Mouse (Mus musculus) MEL (cell line): Measurements from ENCODE around the gene Gm17651. TPM values are rescaled to one million over a fixed set of nuclear protein-coding genes. Genes with fewer than 3 reads are reported as not detected.

ENCODE experiments used
- DNase-seq: peaks from one replicate; pipeline ENCODE4 v3.0.0; 2011; ENCODE audit warnings: low read depth, low spot score
- H3K27ac ChIP-seq: 2 replicates; pipeline ENCODE4 v1.5.1; 2012; ENCODE audit warnings: low read depth, mild to moderate bottlenecking, control low read depth, low read length, moderate library complexity; ENCODE audit not compliant: control insufficient read depth
- H3K27me3 ChIP-seq, 2 experiments: fragments of 150-350 bp in 1 of 2; sonication (generic) in 1 of 2; 2 replicates each; pipeline ENCODE4 v1.6.1; 2012; ENCODE audit warnings: low read length in 2 of 2, mild to moderate bottlenecking in 2 of 2, improper control_type of control experiment in 1 of 2, moderate library complexity in 1 of 2; ENCODE audit not compliant: insufficient read depth in 2 of 2, control insufficient read depth in 1 of 2
- H3K36me3 ChIP-seq, 2 experiments: 2 replicates each; pipeline ENCODE4 v1.6.1; 2012 to 2014; ENCODE audit warnings: low read length in 2 of 2, improper control_type of control experiment in 1 of 2, inconsistent platforms in 1 of 2, mild to moderate bottlenecking in 1 of 2; ENCODE audit not compliant: insufficient read depth in 2 of 2, control insufficient read depth in 1 of 2
- H3K4me1 ChIP-seq, 2 experiments: fragments of 150-350 bp in 1 of 2; sonication (generic) in 1 of 2; 2 replicates each; pipeline ENCODE4 v1.6.1; 2012; ENCODE audit warnings: low read length in 2 of 2, improper control_type of control experiment in 1 of 2, mild to moderate bottlenecking in 1 of 2; ENCODE audit not compliant: insufficient read depth in 2 of 2, control insufficient read depth in 1 of 2
- H3K4me3 ChIP-seq, 2 experiments: fragments of 150-350 bp in 1 of 2; sonication (generic) in 1 of 2; 2 replicates each; pipeline ENCODE4 v1.5.1; 2012; ENCODE audit warnings: low read depth in 2 of 2, low read length in 2 of 2, mild to moderate bottlenecking in 2 of 2, moderate library complexity in 2 of 2, control low read depth in 1 of 2, improper control_type of control experiment in 1 of 2; ENCODE audit not compliant: control insufficient read depth in 1 of 2, insufficient read depth in 1 of 2
- H3K79me2 ChIP-seq: 2 replicates; pipeline ENCODE4 v1.6.1; 2012; ENCODE audit warnings: mild to moderate bottlenecking, low read length, moderate library complexity; ENCODE audit not compliant: control insufficient read depth, poor library complexity, insufficient read depth
- H3K9ac ChIP-seq: 2 replicates; pipeline ENCODE4 v1.6.1; 2012; ENCODE audit warnings: low read depth, mild to moderate bottlenecking, control low read depth, low read length, moderate library complexity; ENCODE audit not compliant: control insufficient read depth, poor library complexity, severe bottlenecking
- H3K9me3 ChIP-seq: fragments of 150-350 bp; sonication (generic); replicated peaks from 2 replicates; pipeline ENCODE4 v1.6.1; 2012; ENCODE audit warnings: mild to moderate bottlenecking, low read length, improper control_type of control experiment, moderate library complexity; ENCODE audit not compliant: insufficient read depth
- GATA1 ChIP-seq: IDR thresholded peaks from 2 replicates; pipeline ENCODE4 v1.6.1; 2011; ENCODE audit warnings: low read depth, low read length, improper control_type of control experiment
- KAT2A ChIP-seq: conservative IDR thresholded peaks from 2 replicates; pipeline ENCODE4 v1.6.1; 2012; ENCODE audit warnings: low read depth, low read length, improper control_type of control experiment, inconsistent platforms
- MAX ChIP-seq: IDR thresholded peaks from 2 replicates; pipeline ENCODE4 v1.6.1; 2011; ENCODE audit warnings: low read length, improper control_type of control experiment
- MXI1 ChIP-seq: IDR thresholded peaks from 2 replicates; pipeline ENCODE4 v1.6.1; 2011; ENCODE audit warnings: mild to moderate bottlenecking, low read depth, low read length, improper control_type of control experiment
- MYB ChIP-seq: IDR thresholded peaks from 2 replicates; pipeline ENCODE4 v1.6.1; 2011; ENCODE audit warnings: mild to moderate bottlenecking, low read depth, low read length, improper control_type of control experiment
- SIN3A ChIP-seq: IDR thresholded peaks from 2 replicates; pipeline ENCODE4 v1.6.1; 2012; ENCODE audit warnings: low read length, improper control_type of control experiment, inconsistent platforms
- TAL1 ChIP-seq: IDR thresholded peaks from 2 replicates; pipeline ENCODE4 v1.6.1; 2012; ENCODE audit warnings: mild to moderate bottlenecking, inconsistent platforms, low read length, moderate library complexity, mixed read lengths
- TBP ChIP-seq: IDR thresholded peaks from 2 replicates; pipeline ENCODE4 v1.8.0; 2011; ENCODE audit warnings: low read depth, low read length, improper control_type of control experiment
- USF1 ChIP-seq: IDR thresholded peaks from 2 replicates; pipeline ENCODE4 v1.6.1; 2014; ENCODE audit warnings: low read depth, mild to moderate bottlenecking, inconsistent platforms, low read length, improper control_type of control experiment, moderate library complexity
- ZC3H11A ChIP-seq: IDR thresholded peaks from 2 replicates; pipeline ENCODE4 v1.6.1; 2012; ENCODE audit warnings: low read depth, mild to moderate bottlenecking, inconsistent platforms, low read length, improper control_type of control experiment
- polyA plus RNA-seq, 2 experiments: library from polyadenylated mRNA; stranded (reverse) in 1 of 2; unstranded in 1 of 2; fragments of >175 nt in 1 of 2; fragments of >200 nt in 1 of 2; gene quantifications; 2 replicates each; pipeline versions ENCODE4 v1.2.1 to v1.2.4; 2012; ENCODE audit warnings: low replicate concordance in 2 of 2, low read depth in 1 of 2; ENCODE audit not compliant: insufficient read length in 2 of 2, insufficient read depth in 1 of 2, missing spikeins in 1 of 2
- total RNA-seq: library from RNA; depleted of rRNA; stranded (reverse); fragments of 300-350 nt; gene quantifications from 2 replicates; pipeline ENCODE4 v1.2.3, GENCODE M21; 2012

Gene Gm17651
- total and polyA plus RNA-seq, 3 experiments = not detected

DNA sequence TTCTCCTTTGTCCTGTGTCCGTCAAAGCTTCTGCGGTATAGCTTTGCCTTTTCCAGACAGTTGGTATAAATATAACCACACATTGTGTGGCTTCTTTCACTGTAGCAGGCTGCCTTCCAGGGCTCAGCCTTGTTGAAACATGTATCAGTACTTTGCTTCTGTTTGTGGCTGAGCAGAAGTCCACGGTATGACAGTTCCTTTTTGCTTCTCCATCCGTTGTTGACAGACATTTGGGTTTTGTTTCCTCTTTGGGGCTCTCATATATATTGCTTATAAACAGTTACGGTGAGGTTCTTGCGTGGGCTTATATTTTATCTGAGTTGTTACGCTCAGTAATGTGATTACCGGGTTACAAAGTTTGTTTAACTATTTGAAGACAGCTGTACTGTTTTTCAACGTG is 9.0 kb downstream of the Gm17651 start:
- DNase-seq = peak; percentile 37
- Histone ChIP-seq H3K4me1 (peaks cover 3 to 8% of the 10 kb centered on the region in 2 experiments), H3K27ac (no peak overlapping the region), H3K79me2 (no peaks in the 10 kb centered on the region), H3K4me3 (no peak overlapping the region), H3K36me3 (peaks cover 0 to 7% of the 10 kb centered on the region in 2 experiments; a peak in 2 of 4 replicates), H3K27me3 (no peaks in the 10 kb centered on the region), H3K9me3 (no peaks in the 10 kb centered on the region), H3K9ac (no peak overlapping the region)
- no peak for TF ChIP-seq ZC3H11A
- no peak for TF ChIP-seq TAL1
- no peak for TF ChIP-seq GATA1
- 0 out of 2 replicates have a peak, but pooled peaks have one; percentile 39 for TF ChIP-seq TBP

DNA sequence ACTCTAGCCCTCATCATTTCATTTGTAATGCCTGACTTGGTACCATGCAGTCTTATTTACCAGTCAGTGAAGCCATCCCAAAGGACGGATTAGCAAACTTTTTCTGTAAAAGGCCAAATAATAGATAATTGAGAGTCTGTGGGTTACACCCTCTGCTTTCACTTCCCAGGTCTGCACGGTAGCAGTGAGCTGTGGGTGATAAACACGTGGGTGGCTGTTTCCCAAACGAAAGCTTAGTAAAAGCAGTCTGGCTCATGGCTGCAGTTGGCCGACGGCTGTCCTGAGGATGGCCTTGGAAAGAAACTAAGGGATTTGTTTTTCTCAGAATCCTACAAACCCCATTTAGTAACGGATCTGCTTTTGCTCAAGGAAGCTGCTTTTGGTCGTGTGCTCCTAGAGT is 13.3 kb downstream of the Gm17651 start:
- no peaks in the 10 kb centered on the region for H3K27me3 ChIP-seq
- TF ChIP-seq SIN3A = peak; percentile 54; the same call in 1 of the 2 replicates
- TF ChIP-seq USF1 = peak; percentile 14; the same call in 1 of the 2 replicates
- TF ChIP-seq MAX = peak; percentile 81
- TF ChIP-seq ZC3H11A = no peak
- no peak for TF ChIP-seq KAT2A
- TF ChIP-seq MXI1 = peak; percentile 71
- TF ChIP-seq, all 39 proteins: peak for 4
- Histone ChIP-seq H3K79me2 (peaks cover 3% of the 10 kb centered on the region; the same call in 1 of the 2 replicates), H3K27ac (no peak overlapping the region), H3K9me3 (no peaks in the 10 kb centered on the region), H3K9ac (no peak overlapping the region), H3K4me1 (peaks cover 8 to 26% of the 10 kb centered on the region in 2 experiments), H3K36me3 (peaks cover 0 to 25% of the 10 kb centered on the region in 2 experiments; a peak in 2 of 4 replicates), H3K4me3 (no peak overlapping the region)
- DNase-seq = peak; percentile 27

DNA sequence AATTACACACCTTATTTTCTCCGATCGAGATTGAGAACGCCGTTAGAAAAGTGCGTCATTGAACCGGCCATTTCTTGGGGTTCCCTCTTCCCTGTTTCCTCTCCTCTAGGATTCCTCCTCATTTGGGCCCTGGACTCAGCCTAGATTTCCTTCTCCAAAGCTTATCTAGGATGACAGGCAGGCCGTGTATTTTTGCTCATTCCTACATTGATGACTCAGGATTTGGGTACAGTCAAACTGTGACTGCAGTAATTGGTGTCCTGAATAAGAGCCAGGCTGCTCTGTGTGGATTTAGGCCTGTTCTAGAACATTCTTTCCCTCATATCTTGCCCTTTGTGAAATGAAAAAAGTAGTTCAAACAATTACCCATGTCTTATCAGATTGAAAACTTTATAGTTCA is 14.7 kb downstream of the Gm17651 start:
- Histone ChIP-seq H3K27me3 (no peaks in the 10 kb centered on the region), H3K9ac (no peak overlapping the region), H3K27ac (no peak overlapping the region), H3K9me3 (no peaks in the 10 kb centered on the region), H3K79me2 (peaks cover 3% of the 10 kb centered on the region; the same call in 1 of the 2 replicates), H3K4me3 (no peak overlapping the region), H3K4me1 (peaks cover 8 to 26% of the 10 kb centered on the region in 2 experiments), H3K36me3 (peaks cover 0 to 25% of the 10 kb centered on the region in 2 experiments; a peak in 2 of 4 replicates)
- DNase-seq = peak; percentile 35
- TF ChIP-seq KAT2A = no peak
- 0 out of 2 replicates have a peak, but pooled peaks have one; percentile 25 for TF ChIP-seq GATA1
- TF ChIP-seq MYB = 0 out of 2 replicates have a peak, but pooled peaks have one; percentile 11
- TF ChIP-seq, all 39 proteins: peak for 2
